Mouse (Mus musculus) urinary bladder, postnatal 14 days (tissue): ENCODE results near the gene Sult1b1.
A peak's percentile ranks its signal among the peaks of the same experiment; 100 is the strongest.
"Not testable (repeated sequence)": the region's sequence is repeated elsewhere in the genome, so short reads cannot be mapped to it uniquely, and the experiment has no call there.

Experiments
- DNase-seq: peaks from one replicate; pipeline ENCODE4 v3.0.0; 2021; ENCODE audit warnings: low spot score

The Sult1b1 gene

DNA sequence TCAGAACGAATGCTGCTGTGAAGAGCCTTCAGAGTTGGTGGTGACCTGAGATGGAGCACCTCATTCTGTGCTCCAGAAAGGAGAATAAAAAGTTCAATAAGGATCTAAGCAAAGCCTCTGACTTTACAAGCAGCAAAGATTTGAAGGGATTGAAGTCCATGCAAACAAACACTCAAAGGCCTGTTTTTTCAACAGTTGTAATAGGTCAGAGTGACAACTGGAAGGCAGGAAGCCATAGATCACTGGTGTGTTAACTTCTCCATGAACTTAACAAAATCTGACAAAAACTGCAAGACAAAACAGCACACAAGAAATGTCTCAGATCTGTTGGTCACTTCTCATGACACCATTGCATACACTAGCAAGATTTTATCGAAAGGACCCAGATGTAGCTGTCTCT lies at the start of gene Sult1b1:
TSS of gene Sult1b1 (minus strand) at position 85 of the 400 bp plus-strand sequence.
- no peak for DNase-seq

- DNase-seq, result no peak
These were observed 42.4 kb upstream of the Sult1b1 start for GRCm38 (mm10) chr5:87580389-87580788.

DNA sequence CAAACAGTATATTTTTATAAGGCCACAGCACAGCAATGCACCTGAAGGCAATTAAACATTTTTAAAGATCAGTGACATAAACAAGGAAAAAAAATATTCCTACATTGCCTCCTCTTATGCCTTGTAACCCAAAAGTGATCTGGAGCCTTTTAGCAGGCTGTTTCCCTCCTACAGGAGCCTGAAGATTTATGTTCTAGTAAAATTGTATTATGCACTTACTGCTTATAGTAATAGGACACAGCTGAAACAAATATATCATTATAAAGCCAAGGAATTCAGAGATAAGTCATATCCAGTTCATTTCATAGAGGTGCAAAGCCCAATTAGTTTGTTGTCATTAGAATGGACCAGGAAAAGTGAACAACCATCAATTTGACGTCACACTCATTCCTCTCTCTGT lies 36.2 kb upstream of the Sult1b1 start:
- DNase-seq, result no peak

DNA sequence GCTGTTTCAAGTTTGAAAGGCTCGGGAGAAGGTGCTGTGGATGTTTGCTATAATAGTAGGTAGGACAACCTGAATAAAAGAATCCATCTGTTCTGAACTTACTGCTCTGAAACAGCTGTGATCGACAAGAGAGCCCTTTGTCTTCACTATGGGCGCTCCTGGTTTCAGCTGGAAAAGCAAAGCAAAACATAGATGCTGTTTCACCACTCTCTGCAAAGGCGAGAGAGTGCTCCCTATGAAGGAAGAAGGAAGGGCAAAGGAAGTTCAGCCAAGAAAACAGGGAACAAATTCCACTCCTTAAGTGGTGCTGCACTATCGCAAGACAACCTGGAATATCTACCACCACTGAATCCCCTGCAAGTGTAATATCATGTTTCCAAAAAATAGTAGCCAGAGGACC lies 35.5 kb upstream of the Sult1b1 start:
- no peak for DNase-seq

DNA sequence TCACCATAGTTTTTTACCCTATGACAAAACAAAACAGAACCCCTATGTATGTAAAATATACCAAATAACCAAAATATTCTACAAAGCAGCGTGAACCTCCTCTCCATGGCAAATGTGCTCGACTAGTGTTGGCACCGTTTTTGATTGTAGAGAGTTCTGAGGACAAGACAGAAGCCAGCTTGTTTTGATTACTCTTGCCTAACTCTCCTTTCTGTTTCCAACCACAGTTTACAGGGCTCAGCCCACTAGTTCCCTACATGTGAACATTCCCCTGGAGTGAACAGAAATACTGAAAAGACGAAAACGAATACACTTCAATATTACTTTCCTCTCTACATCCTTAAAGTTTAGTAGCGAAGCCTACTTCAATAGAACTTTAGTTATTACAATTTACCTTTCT lies 34.8 kb upstream of the Sult1b1 start:
- DNase-seq, result no peak

GRCm38 (mm10) chr5:87568845-87569244 lies 30.9 kb upstream of the Sult1b1 start, which contains the start of gene Sult1d1:
Gene Sult1d1, minus strand, starts transcription at chr5:87569027.
- no peak for DNase-seq

DNA sequence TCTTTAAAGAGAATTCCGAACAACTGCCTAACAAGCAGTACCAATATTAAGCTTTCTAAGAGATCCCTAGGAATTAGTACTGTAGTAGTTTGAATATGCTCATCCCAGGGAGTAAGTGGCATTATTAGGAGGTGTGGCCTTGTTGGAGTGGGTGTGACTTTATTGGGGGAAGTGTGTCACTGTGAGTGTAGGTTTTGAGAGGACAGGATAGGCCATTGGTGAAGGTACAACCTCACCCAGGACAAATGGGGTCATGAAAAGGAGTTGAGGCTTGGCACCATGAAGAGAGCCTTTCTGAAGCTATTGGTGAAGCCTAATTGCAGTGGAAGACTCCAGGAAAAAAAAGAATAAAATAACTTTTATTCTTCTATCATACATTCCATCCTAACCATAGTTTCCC lies 29.3 kb upstream of the Sult1b1 start:
- no peak for DNase-seq

GRCm38 (mm10) chr5:87562966-87563365 lies 25.0 kb upstream of the Sult1b1 start:
- no peak for DNase-seq

DNA sequence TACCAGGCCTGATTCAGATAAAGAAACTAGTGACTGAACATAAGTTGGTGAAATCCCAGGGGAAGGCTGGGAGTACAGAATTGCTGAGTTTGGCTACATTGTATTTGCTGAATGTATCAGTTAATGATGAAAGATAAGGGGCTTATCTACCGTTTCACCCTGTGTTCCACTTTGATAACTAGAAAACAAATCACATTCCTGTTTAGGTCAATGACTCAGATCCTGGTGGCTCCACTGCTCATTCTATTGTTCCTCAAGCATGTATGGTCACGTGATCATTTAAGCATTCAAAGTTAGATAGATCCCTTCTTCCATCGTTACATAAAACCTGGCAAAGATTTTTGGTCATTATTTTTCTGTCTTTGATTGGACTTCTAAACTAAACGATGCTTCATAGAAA lies 24.5 kb upstream of the Sult1b1 start:
- no peak for DNase-seq

- DNase-seq, result no peak
These were observed 22.1 kb upstream of the Sult1b1 start for GRCm38 (mm10) chr5:87560145-87560544.

- no peak for DNase-seq
These were observed 12.9 kb upstream of the Sult1b1 start for GRCm38 (mm10) chr5:87550935-87551334.

DNA sequence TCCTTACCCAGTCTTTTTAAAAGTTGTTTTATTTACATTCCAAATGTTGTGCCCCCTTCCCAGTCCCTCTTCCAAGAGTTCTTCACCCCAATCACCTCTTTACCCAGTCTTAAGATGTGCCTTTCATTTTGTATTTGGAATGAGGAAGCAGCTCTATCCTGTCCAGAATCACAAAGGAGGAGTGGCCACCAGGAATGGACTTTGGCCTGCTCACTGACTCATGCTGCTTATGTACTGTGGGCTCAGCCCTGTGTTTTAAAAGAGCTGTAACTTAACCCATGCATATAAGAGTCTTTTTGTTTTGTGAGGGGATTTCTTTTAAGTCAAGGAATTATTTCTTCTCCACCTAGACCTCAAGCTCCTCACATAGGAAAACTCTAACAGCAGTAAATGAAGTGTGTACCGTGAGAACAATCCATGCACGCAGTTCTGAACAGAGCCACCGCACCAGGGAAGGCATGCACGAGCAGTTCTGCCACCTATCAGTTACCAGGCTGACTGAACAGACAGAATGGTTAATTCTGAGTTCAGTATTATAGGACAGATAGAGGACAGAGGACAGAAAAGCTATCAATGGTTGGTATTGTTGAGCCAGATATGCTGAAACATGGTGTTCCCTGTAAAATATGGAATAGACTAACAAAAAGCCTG lies 1.9 kb downstream of the Sult1b1 start:
- peak; percentile 5 for DNase-seq

GRCm38 (mm10) chr5:87532288-87532687 lies 5.7 kb downstream of the Sult1b1 start:
- no peak for DNase-seq

GRCm38 (mm10) chr5:87523561-87523960 lies 14.4 kb downstream of the Sult1b1 start:
- not testable (repeated sequence) for DNase-seq

DNA sequence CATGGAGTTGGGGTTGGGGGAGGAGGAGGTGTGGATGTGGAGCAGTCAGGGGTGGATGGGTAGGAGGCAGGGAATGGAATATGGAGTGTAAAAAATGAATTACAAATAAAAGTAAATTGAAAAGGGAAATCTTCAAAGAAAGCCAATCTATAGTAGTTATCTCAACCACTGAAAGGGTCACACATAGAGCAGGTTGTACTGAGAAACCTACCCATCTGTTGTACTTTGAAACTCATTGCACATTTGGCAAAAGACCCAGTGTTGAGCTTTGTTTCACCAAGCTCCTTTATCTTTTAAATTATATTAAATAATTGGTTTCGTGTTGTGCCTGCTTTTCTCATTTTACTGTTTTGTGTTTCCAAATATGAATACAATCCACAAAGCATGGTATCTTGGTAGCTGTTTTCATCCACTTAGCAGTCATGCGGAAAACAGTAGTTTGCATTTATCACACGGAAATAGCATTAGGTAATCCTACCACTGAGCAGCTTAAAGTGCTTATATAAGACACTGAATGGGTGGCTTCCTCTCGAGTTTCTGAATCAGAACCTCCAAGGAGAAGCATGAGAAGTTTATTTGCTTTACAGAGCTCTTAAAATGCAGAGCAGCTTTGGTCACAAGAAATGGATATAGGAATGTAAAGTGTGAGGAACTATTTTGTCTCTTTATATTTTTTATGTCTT lies 32.1 kb downstream of the Sult1b1 start:
- DNase-seq, result no peak

- no peak for DNase-seq
These were observed 35.3 kb downstream of the Sult1b1 start for GRCm38 (mm10) chr5:87502687-87503086.

- DNase-seq, result no peak
These were observed 38.7 kb downstream of the Sult1b1 start for GRCm38 (mm10) chr5:87499341-87499740.

GRCm38 (mm10) chr5:87498936-87499335 lies 39.1 kb downstream of the Sult1b1 start:
- no peak for DNase-seq

DNA sequence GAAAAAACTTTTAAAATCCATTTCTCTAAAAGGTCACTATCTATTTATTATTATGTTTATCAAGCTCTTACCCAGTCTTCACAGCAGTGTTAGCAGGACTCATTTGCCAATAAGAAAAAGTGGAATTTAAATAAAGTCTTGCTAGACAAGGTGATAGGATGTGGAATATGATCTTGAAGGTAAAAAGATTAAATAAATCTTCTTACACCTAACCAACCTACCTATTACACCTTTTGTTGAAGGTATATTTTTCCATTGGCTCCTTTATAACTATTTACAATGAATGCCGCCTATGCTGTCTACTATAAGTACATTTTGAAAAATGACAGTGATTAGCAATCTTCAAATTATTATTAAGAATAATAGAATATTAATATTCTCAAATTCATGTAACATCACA lies 47.2 kb downstream of the Sult1b1 start, which contains the start of gene Ugt2a1:
TSS of gene Ugt2a1 (minus strand) at position 101 of the 400 bp plus-strand sequence.
- no peak for DNase-seq

DNA sequence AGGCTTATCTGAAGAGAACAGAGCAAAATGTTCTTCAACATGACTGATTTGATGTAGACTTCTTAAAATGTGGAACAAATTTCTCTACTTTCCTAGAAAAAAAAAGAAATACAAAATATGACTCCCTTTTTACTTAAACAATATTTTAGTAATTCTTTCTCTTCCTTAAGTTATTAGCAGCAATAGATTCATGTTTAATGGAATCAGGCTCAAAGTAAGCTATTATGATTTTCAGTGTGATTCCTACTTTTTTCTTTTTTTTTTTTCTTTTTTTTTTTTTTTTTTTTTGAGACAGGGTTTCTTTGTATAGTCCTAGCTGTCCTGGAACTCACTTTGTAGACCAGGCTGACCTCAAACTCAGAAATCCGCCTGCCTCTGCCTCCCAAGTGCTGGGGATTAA lies 51.3 kb downstream of the Sult1b1 start, which contains the start of gene Gm43638:
TSS of gene Gm43638 (minus strand) at position 101 of the 400 bp plus-strand sequence.
- DNase-seq, result not testable (repeated sequence)

- no peak for DNase-seq
These were observed 55.8 kb downstream of the Sult1b1 start, which contains the start of gene Ugt2a2 for GRCm38 (mm10) chr5:87482160-87482559. Gene Ugt2a2, minus strand, starts transcription at chr5:87482260.
